Mouse (Mus musculus): ENCODE measurements around the gene Map3k20.

Map3k20 gene

GRCm38 (mm10) chr2:72416095-72417080, 131.0 kb downstream of the Map3k20 start:
- DNase-seq (ENCODE audit: low read depth, low spot score), result no peak

GRCm38 (mm10) chr2:72420561-72420960, 135.1 kb downstream of the Map3k20 start:
- no peak for DNase-seq (ENCODE audit: low read depth, low spot score)

GRCm38 (mm10) chr2:72424656-72425055, 139.2 kb downstream of the Map3k20 start:
- no peak for DNase-seq (ENCODE audit: low read depth, low spot score)

- DNase-seq (ENCODE audit: low read depth, low spot score), result no peak
These were observed 141.3 kb downstream of the Map3k20 start for GRCm38 (mm10) chr2:72426776-72427175.

GRCm38 (mm10) chr2:72427288-72427687, 141.9 kb downstream of the Map3k20 start:
- no peak for DNase-seq (ENCODE audit: low read depth, low spot score)

- DNase-seq (ENCODE audit: low read depth, low spot score), result no peak
These were observed 153.6 kb downstream of the Map3k20 start for GRCm38 (mm10) chr2:72438941-72439533.

- no peak for DNase-seq (ENCODE audit: low read depth, low spot score)
These were observed 155.6 kb downstream of the Map3k20 start for GRCm38 (mm10) chr2:72441010-72441409.

- DNase-seq (ENCODE audit: low read depth, low spot score), result no peak
These were observed 157.4 kb downstream of the Map3k20 start for GRCm38 (mm10) chr2:72442825-72443224.

- DNase-seq (ENCODE audit: low read depth, low spot score), result no peak
These were observed 158.5 kb downstream of the Map3k20 start for GRCm38 (mm10) chr2:72443960-72444359.

GRCm38 (mm10) chr2:72446106-72446505, 160.7 kb downstream of the Map3k20 start:
- no peak for DNase-seq (ENCODE audit: low read depth, low spot score)

GRCm38 (mm10) chr2:72446615-72447014, 161.2 kb downstream of the Map3k20 start:
- no peak for DNase-seq (ENCODE audit: low read depth, low spot score)

GRCm38 (mm10) chr2:72453563-72453962, 168.1 kb downstream of the Map3k20 start:
- DNase-seq (ENCODE audit: low read depth, low spot score), result no peak

- no peak for DNase-seq (ENCODE audit: low read depth, low spot score)
These were observed 170.8 kb downstream of the Map3k20 start for GRCm38 (mm10) chr2:72456189-72456588.

- DNase-seq (ENCODE audit: low read depth, low spot score), result no peak
These were observed 179.1 kb downstream of the Map3k20 start for GRCm38 (mm10) chr2:72464376-72465014.

GRCm38 (mm10) chr2:72467604-72468003, 182.2 kb downstream of the Map3k20 start:
- no peak for DNase-seq (ENCODE audit: low read depth, low spot score)

- DNase-seq (ENCODE audit: low read depth, low spot score), result no peak
These were observed 186.1 kb downstream of the Map3k20 start for GRCm38 (mm10) chr2:72471415-72472070.

GRCm38 (mm10) chr2:72474531-72475287, 189.3 kb downstream of the Map3k20 start:
- no peak for DNase-seq (ENCODE audit: low read depth, low spot score)

GRCm38 (mm10) chr2:72475423-72475796, 190.0 kb downstream of the Map3k20 start:
- DNase-seq (ENCODE audit: low read depth, low spot score), result no peak

GRCm38 (mm10) chr2:72475797-72476485, 190.5 kb downstream of the Map3k20 start, which contains the start of gene Cdca7:
TSS of gene Cdca7 (plus strand) at chr2:72476159.
- DNase-seq (ENCODE audit: low read depth, low spot score), result peak; percentile 47

GRCm38 (mm10) chr2:72476486-72477211, 191.2 kb downstream of the Map3k20 start:
- DNase-seq (ENCODE audit: low read depth, low spot score), result peak; percentile 25
